Mouse (Mus musculus) spleen, adult 2 months (tissue): ENCODE measurements around the gene Cdadc1.
A peak's percentile ranks its signal among the peaks of the same experiment; 100 is the strongest.

ENCODE experiments used
- CTCF ChIP-seq: fragments of 200-500 bp; IDR thresholded peaks from 2 replicates; pipeline ENCODE4 v1.5.1; 2011; ENCODE audit warnings: mild to moderate bottlenecking, inconsistent platforms; ENCODE audit not compliant: insufficient read depth, insufficient read length, insufficient replicate concordance; ENCODE audit errors: extremely low read depth
- POLR2A ChIP-seq: fragments of 200-500 bp; IDR thresholded peaks from 2 replicates; pipeline ENCODE4 v1.6.1; 2011; ENCODE audit warnings: low read depth, low read length, inconsistent platforms

- TF ChIP-seq CTCF (peak; percentile 42; the same call in 1 of the 2 replicates), POLR2A (no peak)
These were observed 41.7 kb downstream of the Cdadc1 start for GRCm38 (mm10) chr14:59555928-59556531.
